Mouse (Mus musculus): ENCODE measurements at regions not wholly inside any gene's neighbourhood (a gene's known extent, or its start where the extent isn't known, plus 50 kb on each side); places are given as distances from the start of the nearest gene placed in this dataset.

DNA sequence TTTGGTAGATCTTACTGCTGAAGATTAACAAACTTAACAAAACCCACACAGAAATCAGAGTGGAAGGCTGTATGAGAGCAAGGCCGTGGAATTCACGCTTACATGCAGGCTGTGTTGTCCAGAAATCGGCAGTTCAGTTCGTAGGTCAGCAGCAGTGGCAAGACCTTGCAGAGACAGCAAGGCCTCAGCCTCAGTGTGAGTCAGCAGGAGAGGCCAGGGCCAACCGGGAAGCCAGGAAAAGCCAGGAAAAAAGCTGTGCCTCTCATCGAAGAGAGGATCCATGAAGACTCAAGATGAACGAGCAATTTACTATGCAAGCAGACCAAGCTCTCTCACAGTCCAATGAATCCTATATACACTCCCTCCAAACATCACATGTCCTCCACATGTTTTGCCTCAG lies 103.4 kb upstream of the 1700021F07Rik start:
- DNase-seq = peak; percentile 59

DNA sequence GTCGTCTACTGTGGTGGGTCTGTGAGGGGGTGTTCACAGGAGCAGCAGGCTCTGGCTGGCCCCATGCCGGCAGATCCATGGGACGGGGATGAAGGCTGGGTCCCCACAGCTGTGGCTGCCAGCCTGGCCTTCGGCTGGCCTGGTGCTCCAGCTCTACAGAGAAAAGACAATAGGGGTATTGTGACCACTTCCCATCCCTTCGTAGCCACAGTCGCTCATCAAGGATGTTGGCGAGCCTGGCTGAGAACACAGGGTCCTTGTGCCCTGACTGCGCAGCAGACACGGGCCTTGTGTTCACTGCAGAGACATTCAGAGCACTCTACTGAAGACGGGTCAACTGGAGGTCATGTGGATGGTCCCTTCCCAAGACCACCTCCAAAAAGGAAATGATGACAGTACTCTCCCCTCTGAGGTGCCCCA lies 102.4 kb upstream of the 1700021F07Rik start:
- DNase-seq = no peak

DNA sequence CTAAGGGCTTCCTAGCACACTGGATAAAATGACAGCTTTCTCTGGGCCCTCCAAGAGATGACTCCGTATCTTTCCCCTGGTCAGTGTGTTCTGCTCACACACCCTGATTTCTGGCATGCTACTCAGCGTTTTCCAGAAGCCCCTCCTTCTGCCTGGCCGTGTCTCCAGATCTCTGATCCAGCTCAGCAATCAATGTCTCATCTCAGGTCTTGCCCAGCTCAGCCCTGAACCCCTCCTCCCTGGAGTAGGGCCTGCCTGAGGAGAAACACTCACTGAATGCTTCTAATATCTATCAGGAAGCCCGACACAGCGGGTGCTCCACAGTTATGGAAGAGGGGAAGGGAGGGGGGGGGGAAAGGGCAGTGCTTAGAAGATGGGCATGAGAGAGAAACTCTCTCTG lies 101.9 kb upstream of the 1700021F07Rik start:
- no peak for DNase-seq

DNA sequence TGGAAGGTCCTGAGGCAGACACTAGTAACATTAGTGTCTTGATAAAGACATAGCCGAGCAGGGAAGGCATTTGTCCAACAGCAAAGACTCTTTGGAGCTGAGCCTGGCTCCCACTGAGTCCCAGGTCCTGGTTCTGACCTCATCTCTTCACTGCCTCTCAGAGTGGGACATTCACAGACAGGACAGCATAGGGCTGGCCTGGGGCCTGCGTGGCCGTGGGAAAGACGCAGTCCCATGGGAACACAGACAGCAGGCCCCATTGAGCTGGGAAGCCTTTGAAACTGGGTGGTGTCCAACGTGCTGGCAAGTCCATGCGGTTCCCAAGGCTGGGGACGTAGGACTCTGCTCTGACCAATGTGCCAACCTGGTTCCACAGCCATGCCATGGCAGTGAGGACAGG lies 97.5 kb upstream of the 1700021F07Rik start:
- DNase-seq = no peak

DNA sequence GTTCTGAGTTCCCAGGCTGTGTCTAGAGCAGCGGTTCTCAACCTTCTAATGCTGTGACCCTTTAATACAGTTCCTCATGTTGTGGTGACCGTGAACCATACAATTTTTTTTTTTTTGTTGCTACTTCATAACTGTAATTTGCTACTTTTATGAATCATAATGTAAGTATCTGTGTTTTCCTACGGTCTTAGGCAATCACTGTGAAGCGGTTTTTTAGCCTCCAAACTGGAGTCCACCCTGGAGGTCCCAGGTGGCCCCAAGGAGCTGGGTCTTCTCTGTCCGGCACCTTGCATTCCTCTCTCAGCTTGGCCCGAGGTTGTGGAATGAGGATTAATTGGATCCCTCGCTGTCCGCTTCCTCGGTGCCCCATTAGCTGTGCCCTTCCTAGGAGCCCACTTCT lies 96.6 kb upstream of the 1700021F07Rik start:
- no peak for DNase-seq

DNA sequence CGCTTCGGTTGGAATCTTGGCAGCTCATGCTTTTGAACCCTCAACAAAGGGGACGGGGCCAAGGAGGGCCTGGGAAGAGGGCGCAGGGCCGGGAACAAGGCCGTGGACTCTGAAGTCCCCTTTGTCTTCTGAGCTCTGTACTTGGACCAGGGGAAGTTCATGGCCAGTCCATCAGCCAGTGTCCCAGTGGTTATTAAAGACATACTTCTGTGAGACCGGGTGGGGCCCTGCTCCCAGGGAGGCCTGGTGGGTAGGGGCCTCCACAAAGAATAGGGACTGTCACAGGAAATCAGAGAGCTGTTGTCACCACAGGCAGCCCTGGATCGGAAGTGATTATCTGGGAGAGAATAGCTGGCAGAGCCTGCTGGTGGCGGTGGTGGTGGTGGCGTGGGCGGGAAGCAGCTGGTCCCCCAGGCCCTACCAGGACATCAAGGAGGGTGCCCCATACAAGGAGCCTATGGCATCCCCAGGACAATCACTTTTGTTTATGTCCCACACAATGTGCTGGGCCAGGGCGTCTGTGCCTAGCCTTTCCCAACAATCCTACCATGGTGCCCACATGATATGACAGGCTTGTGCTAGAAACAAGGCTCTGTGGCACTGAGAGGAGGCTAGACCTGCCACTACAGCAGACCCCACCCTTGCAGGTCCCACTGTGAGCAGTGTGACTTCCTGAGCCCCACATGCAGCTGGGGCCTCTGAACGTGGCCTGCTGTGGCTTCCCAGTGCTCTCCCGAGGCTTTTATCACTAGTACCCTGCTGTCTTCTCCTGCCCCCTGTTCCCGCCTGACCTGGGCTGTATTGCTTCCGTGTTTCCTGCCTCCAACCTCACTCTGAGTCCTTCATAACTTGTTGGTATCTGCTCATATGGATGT lies 96.0 kb upstream of the 1700021F07Rik start:
- no peak for DNase-seq

DNA sequence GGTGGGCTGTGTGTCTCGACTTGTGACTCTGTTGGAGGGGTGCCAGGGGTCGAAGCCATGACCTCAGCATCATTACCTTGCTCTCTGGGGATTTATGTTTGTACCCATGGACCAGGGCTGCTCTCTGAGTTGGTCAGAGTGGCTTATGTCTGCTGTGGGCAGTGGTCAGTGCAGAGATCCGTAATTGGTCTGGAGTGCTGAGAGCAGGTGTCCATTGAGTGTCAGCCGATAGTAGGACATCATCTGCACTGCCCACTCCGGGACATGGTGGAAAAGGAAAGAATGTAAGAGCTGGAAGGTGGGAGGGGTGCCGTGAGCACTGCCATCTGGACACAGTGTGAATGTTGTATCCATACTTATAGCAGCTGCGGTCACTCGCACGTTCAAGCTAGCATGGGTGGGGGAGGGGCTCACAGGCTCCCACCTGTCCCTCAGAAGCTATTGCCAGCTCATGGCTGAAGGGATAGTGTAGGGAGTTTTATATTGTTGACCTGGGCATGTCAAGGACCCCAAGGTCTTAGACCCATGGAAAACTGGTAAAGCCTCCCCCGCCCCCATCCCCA lies 94.4 kb upstream of the 1700021F07Rik start:
- DNase-seq = no peak

DNA sequence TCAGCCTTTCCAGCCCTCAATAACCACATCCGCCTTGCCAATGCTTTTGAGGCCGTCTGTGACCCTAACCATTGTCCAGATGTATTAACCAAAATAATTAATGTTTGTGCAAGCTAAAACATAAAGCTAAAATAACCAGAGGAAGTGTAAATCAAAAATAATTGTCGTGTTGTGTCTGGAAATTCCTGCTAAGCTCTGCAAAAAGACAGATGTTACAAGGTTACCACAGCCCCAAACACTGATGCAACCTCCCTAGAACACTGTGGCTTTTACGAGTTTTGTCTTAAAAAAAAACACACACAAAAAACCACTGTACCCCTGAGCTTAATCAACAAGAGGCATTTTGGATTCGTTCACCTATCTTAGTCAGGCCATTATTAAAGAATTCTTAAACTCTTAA lies 90.5 kb upstream of the 1700021F07Rik start:
- no peak for DNase-seq

DNA sequence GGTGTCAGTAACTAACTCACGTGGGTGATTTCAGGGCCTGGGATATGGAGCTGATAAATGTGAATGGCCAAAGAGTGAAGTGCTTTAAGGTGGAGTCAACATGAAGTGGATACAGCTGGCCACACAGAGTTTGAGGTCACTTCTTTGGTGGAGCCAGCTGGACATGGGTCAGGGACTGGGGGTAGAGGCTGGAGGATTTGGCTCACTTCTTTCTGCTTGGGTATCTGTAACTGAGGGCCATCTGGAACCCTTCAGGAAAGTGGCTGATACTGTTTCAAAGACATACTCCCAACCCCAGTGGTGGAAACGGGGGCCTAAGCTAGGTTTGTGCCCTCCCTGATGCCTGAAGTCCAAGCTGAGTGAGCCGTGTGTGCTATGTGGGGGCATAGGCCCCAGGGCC lies 90.1 kb upstream of the 1700021F07Rik start:
- DNase-seq = no peak

DNA sequence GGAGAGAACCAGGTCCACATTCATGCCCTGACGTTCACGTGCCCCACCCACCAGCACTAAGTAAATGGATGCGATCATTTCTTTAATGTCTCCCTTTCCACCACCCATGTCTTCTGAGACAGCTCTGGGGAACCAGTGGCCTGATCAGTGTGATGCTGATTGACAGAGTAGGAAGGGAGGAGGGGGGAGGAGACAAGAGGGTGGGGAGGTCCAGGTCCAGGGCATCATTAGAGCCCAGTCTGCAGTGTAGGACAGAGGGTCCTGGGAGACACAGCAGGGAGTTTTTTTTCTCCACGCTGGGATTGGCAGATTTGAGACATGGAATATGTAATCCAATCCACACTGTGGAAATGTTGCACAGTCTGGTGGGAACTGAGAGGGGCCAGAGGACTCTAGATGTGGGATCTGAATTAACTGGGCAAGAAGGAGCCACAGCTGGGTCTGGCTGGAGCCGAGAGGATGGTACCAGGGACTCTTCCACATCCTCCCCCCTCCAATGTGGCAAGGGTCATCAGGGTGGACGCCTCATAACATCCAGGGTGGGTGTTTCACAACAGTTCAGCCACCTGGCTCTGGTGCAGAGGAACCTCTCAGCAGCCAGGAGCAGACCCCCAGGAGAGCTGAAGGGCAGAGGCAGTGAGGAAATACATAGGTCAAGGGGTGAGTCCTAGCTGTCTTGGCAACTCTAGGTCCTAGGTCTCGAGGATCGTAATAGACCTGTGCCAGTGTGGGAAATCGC lies 89.3 kb upstream of the 1700021F07Rik start:
- DNase-seq = no peak

DNA sequence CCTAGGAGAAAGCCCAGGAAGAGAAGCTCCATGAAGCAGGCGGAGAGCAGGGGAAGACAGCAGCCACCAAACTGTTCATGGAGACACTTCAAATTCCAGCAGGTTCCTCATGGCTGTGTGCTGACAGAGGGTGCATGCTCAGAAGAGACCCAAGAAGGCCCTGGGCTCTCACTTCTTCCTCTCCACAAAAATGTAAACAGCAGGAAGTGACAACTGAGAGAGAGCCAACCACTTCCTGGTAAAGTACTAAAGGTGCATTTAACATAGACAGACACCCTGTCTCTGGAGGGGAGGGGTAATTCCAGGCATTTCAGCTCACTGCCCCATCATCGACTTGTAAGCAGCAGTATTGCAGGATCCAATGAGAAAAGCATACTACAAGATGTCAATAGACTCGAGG lies 85.8 kb upstream of the 1700021F07Rik start:
- no peak for DNase-seq

DNA sequence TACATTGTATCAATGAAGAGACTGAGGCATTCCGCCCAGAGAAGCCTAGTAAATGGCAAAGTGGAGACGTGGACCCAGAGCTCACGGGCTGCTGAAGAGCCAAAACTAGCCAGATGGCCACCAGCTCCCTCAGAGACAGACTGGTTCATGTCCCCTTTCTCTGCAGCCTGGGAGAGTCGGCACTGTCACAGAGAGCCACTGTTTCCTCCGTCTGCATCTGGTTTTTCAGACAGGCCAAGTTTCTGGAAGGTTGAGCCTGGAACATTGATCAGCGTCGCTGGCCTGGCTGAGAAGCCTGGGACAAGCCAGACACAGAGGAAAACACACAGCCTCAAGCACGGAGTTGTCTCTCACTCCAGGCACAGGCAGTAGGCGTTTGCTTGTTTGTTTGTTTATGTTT lies 83.4 kb upstream of the 1700021F07Rik start:
- DNase-seq = no peak

DNA sequence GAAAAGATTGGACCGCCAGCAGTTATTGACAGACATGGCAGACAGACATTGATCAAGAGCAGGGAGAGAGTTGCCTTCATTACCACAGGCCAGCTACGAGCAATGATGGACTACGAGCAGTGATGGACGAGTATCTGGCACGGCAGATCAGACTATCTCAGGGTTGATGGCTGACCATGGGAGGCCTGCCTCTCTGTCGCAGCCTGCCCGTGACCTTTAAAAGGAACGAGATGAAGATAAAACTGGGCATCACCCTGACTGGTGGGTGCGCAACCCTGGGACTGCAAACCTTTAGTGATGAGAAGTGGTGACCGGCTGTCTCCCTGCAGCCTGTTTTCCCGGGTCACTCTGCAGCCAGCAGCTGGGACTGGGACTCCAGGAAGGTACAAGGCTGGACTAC lies 80.3 kb upstream of the 1700021F07Rik start:
- peak; percentile 28 for DNase-seq

DNA sequence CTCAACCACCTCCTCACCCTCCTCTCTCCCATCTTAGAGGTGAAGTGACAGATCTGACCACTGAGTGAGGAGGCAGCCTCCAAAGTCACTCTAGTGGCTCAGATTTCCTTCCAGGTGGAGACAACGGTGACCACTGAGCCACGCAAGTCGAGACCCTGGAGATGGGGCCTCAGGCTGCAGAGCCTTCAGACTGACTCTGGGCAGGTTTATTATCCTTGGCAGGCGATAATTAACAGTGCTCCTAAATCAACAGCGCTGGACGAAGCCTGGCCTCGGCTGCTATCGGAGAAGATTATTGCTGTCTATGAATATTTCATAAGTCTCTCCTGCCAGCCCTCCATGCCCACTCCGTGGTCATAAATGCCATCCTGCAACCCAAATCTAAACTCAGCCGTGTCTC lies 79.1 kb upstream of the 1700021F07Rik start:
- DNase-seq = no peak

DNA sequence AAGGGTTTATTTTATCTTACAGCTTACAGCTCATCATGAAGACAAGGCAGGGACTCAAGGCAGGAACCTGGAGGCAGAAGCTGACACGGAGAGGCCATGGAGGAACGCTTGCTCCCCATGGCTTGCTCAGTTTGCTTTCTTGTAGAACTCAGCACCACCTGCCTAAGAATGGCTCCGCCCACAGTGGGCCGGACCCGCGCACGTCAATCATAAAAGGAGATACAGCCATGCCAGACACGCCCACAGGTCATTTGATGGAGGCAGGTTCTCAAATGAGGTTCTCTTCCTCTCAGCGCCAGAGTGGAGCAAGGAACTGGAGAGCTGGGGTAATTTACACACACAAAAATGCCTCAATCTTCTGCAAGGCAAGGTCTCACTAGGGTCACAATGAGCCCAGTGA lies 78.0 kb upstream of the 1700021F07Rik start:
- no peak for DNase-seq

DNA sequence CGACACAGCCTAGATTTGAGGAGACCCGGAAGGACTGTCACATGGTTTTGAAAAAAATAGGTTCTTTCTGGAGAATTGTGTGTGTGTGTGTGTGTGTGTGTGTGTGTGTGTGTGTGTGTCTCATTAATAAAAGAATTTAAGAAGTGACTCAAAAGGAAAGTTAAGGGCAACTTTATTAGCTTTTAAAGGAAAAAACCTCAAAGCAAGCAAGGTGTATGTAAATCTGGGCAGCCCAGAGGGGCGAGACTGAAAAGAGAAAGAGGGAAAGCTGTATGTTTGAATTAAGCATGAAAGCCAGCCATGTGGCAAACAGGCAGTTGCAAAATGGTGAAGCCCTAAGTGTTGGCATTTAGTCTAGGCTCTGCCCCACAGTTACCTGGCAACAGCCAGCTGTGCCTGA lies 77.3 kb upstream of the 1700021F07Rik start:
- DNase-seq = no peak

DNA sequence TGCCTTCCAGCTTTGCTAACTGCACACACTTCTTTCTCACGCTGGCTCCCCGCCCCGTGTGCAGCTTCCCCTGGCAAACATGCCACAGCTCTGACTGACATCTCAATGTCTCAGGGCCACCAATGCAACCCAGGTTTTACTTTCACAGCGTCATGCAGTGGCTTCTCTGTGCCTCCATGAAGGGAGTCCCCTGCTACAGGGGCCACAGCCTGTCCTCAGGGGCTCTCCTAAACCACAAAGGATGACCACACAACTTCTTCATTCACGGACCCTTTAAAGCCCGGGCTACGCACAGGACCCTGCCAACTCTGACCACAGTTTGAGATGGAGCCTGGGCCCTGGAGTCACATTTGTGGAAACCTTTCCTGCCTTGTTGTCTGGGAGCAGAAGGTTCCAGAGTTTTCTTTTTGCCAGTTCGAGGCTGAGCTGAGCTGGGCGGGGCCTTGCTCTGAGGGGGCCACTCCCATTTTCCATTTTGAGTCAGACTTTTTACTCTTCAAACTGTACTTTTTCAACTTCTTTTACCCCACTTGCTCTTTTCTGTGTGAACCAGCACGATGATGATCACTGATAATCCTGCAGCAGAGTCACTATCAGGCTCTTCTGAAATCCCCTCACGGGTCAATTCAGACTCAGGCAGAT lies 73.7 kb upstream of the 1700021F07Rik start:
- no peak for DNase-seq

DNA sequence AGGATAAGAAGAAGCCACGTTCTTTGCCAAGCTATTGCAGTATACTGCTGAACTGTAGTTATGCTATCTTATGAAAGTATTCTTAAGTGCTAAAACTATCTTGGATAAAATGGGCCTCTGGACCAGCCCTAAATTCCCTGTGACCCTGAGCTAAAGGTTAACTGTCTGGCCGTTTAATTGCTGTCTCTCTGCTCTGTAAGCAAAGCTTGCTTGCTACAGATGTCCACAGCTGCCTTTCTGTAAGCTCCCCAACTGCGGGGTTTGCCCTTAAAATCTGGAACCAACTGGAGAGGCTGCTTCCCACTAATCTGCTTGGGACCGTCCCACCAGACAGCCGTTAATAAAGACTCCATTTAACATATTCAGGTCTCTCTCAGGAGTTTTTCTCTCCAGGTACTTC lies 73.2 kb upstream of the 1700021F07Rik start:
- DNase-seq = no peak

DNA sequence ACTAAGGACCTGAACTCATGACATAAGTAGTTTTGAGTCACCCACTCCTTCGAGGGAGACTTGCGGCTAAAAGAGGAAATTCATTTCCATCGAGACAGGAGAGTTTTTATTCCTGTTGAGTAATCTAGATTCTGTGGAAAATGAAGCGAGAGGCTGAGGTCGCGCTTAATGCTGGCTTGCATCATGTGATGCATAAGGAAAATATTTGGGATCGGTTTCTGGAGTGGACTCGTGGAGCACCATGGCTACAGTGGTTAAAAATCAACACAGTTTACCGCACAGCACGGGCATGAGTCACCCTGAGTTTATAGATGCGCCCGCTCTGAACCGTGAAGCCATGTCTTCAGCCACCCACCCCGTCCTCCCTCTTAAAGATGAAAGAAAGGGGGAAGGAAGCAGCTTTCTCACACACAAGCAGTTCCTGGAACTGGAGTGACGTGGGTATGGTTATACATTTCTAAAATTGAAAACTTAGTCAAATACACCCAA lies 70.3 kb upstream of the 1700021F07Rik start:
- no peak for DNase-seq

DNA sequence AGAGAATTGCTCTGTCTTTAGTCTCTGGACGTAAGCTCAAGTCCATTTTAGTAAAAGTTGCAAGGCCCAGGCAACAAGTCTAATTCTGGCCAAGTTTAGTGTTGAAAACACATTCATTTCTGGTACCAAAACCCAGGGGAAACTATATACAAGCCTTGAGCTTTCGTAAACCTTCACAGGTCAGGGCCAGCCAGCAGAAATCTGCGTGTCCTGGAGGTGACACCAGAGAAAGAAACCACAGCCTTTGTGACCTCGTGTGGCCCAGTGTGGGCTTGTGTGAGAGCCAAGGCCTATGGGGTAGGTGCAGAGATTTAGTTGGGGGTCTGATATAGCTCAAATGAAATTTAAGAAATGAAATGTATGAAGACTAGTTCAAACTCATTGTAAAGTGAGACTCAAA lies 69.6 kb upstream of the 1700021F07Rik start:
- peak; percentile 35 for DNase-seq

DNA sequence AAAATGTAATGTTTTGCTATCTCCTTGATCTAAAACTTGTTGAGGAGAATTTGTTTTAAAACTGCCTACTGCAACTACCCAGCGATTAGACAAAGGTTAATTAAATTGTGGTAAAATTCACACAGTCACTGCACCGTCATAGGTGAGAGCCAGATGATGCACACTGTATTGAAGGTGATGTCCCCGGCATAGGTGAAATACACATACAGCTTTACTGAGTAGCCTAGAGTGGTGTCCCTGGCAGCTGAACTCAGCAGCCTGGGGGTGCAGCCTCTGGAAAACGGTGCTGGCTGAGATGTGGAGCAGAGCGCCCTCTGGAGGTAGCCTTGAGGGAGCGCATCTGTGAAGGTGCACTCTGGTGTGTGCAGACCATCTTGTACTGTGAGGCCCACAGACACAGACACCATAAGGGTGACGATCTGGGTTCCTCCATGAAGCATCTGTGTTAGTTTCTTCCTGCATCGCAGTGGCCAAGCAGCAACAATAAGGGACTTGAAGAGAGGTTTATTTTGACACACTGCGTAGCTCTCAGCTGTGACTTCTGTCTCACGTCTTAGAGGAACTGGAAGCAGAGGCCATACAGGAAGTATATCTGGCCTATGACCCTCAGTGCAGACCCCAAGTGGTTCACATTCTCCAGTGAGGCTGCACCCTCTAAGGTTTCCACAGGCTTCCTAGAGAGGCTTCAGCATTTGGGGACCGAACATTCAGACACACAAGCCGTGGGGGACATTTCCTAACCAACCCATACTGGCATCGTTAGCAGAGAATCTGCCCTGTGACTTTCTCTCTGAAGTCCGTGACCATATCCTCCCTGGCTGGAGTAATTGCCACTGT lies 68.6 kb upstream of the 1700021F07Rik start:
- DNase-seq = no peak

DNA sequence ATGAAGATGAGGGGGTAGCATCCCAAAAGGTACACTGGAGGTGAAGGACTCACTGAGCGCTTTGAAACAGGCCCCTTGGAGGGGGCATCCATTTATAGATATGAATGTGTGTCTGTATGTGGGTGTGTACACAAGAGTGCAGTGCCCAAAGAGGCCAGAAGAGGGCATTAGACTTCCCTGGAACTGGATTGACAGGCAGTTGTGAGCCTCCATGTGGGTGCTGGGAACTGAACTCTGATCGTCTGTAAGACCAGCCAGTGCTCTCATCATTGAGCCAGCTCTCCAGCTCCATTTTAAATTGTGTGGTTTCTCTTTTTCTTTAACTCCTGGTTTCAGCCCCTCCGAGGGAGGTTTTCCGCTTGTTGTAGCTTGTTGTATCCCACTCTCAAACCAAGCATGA lies 67.6 kb upstream of the 1700021F07Rik start:
- DNase-seq = no peak

All from adrenal gland, adult 8-10 months (tissue).